Mouse (Mus musculus): Measurements from ENCODE around the gene Apmap.

GRCm38 (mm10) chr2:150607086-150607485, 1.3 kb downstream of the Apmap start:
- TF ChIP-seq CTCF (IDR thresholded peaks at IDR 0.05; ENCODE audit: extremely low read depth, insufficient read depth, insufficient read length, insufficient replicate concordance) (no peak), POLR2A (IDR thresholded peaks at IDR 0.05; ENCODE audit: low read depth, low read length) (no peak)

Data from spleen, adult 2 months (tissue).